ENCODE assay signal across 27 mouse cellular contexts in genomic region chr15:97871055-97872030, GRCm38 (mm10). TPM values are rescaled to one million over a fixed set of nuclear protein-coding genes. Genes with fewer than 3 reads are reported as not detected.
DNase-seq lines count a peak whose midpoint lies in the region; ATAC-seq and TF ChIP-seq lines count a peak whose summit lies in the region.
"Had no signal": no experiment of that assay in that cellular context is flagged by ENCODE, and none has a peak within 500 bp of the region (broad histone marks: within the 10 kb centered on the region; RNA-seq: fewer than 3 reads in every experiment).

No protein-coding gene starts in this region.

- H3K36me3 ChIP-seq in MEL (ENCODE audit: control insufficient read depth in 1 of 2, insufficient read depth in 2 of 2, low read length in 2 of 2), result peaks cover 11% of the 10 kb centered on the region in 2 experiments
- H3K36me3 ChIP-seq in myocyte (ENCODE audit: control insufficient read depth, insufficient read depth), result peaks cover 10% of the 10 kb centered on the region
- H3K36me3 ChIP-seq in kidney, embryonic 15.5 days, result 0 out of 2 replicates have a peak, but pooled peaks cover 10% of the 10 kb centered on the region
- no peaks in the 10 kb centered on the region for H3K36me3 ChIP-seq in midbrain, postnatal 0 days (ENCODE audit: insufficient read depth, low read length)
- H3K36me3 ChIP-seq: forebrain, embryonic 12.5 days; G1E; hindbrain, embryonic 10.5 days; limb, embryonic 10.5 days; limb, embryonic 15.5 days; liver, embryonic 13.5 days; midbrain, embryonic 10.5 days; midbrain, embryonic 15.5 days; neural tube, embryonic 13.5 days had no signal

- TF ChIP-seq POLR2A in MEL (IDR thresholded peaks at IDR 0.05; ENCODE audit: control insufficient read depth in 1 of 2, insufficient read depth in 1 of 2, low read depth in 1 of 2, low read length in 2 of 2, poor library complexity in 1 of 2) (no peak), myocyte (IDR thresholded peaks at IDR 0.05; ENCODE audit: insufficient read length, low read depth) (no peak)

- H3K4me3 ChIP-seq in gastrocnemius, adult 2 months, result no peak overlapping the region
- H3K4me3 ChIP-seq in MEL (ENCODE audit: control insufficient read depth in 1 of 2, insufficient read depth in 1 of 2, low read depth in 2 of 2, low read length in 2 of 2) (no peak overlapping the region), myocyte (no peak overlapping the region)
- H3K4me3 ChIP-seq in kidney, embryonic 15.5 days (replicated peaks), result no peak overlapping the region
- no peak overlapping the region for H3K4me3 ChIP-seq in midbrain, postnatal 0 days (ENCODE audit: low read depth, low read length)
- H3K4me3 ChIP-seq: embryonic facial prominence, embryonic 13.5 days; erythroblast, embryonic 14.5 days; forebrain, embryonic 12.5 days; hindbrain, embryonic 10.5 days; limb, embryonic 10.5 days; limb, embryonic 15.5 days; liver, embryonic 13.5 days; midbrain, embryonic 10.5 days; midbrain, embryonic 15.5 days; neural tube, embryonic 13.5 days had no signal

- intact Hi-C loops in gastrocnemius, adult 2 months (cut with DNase I), result loop anchor here (5.0 kb wide), 1 partner anchor 81 kb away; no protein-coding TSS in a partner anchor
- intact Hi-C loops in gastrocnemius, postnatal 36 days (cut with DNase I), result loop anchor here (5.0 kb wide), 1 partner anchor 81 kb away; no protein-coding TSS in a partner anchor

- no peak for TF ChIP-seq EP300 in MEL (IDR thresholded peaks at IDR 0.05; ENCODE audit: low read depth in 1 of 2, low read length in 2 of 2)

- no peaks in the 10 kb centered on the region for H3K27me3 ChIP-seq in MEL (ENCODE audit: control insufficient read depth in 1 of 2, insufficient read depth in 2 of 2, low read length in 2 of 2)
- H3K27me3 ChIP-seq in myocyte (ENCODE audit: control insufficient read depth, insufficient read depth, insufficient read length), result no peaks in the 10 kb centered on the region
- H3K27me3 ChIP-seq in kidney, embryonic 15.5 days, result no peaks in the 10 kb centered on the region
- no peaks in the 10 kb centered on the region for H3K27me3 ChIP-seq in midbrain, postnatal 0 days (ENCODE audit: insufficient read depth, low read length)
- H3K27me3 ChIP-seq: embryonic facial prominence, embryonic 13.5 days; forebrain, embryonic 12.5 days; limb, embryonic 15.5 days; liver, embryonic 13.5 days; midbrain, embryonic 15.5 days; neural tube, embryonic 13.5 days had no signal

- no peak overlapping the region for H3ac ChIP-seq in myocyte (ENCODE audit: control insufficient read depth, insufficient read length)

- H3K79me2 ChIP-seq in MEL (ENCODE audit: control insufficient read depth, insufficient read depth, low read length, poor library complexity) (no peaks in the 10 kb centered on the region), myocyte (ENCODE audit: control insufficient read depth, insufficient read depth) (no peaks in the 10 kb centered on the region)

- 81% methylated on average over 19 of the region's 19 CpGs for WGBS in kidney, embryonic 15.5 days
- WGBS in midbrain, postnatal 0 days, result 84% methylated on average over 19 of the region's 19 CpGs

- TF ChIP-seq RAD21 in MEL (IDR thresholded peaks at IDR 0.05; ENCODE audit: low read depth, low read length), result no peak

- no peak for ATAC-seq in kidney, embryonic 15.5 days (replicated peaks; ENCODE audit: low FRiP score)
- ATAC-seq in midbrain, postnatal 0 days (ENCODE audit: low FRiP score), result no peak
- ATAC-seq: hindbrain, embryonic 16.5 days; midbrain, embryonic 15.5 days had no signal

- peak overlapping the region; percentile 39 for H3K4me2 ChIP-seq in myocyte (ENCODE audit: low read depth)
- H3K4me2 ChIP-seq in kidney, embryonic 15.5 days, result no peak overlapping the region
- H3K4me2 ChIP-seq in midbrain, postnatal 0 days (ENCODE audit: low read depth, low read length, poor library complexity, severe bottlenecking), result no peak overlapping the region
- H3K4me2 ChIP-seq: embryonic facial prominence, embryonic 13.5 days; forebrain, embryonic 12.5 days; limb, embryonic 15.5 days; liver, embryonic 13.5 days; midbrain, embryonic 15.5 days; neural tube, embryonic 13.5 days had no signal

- peaks cover 7 to 15% of the 10 kb centered on the region in 2 experiments for H3K4me1 ChIP-seq in MEL (ENCODE audit: control insufficient read depth in 1 of 2, insufficient read depth in 2 of 2, low read length in 2 of 2)
- peaks cover 7% of the 10 kb centered on the region; the same call in 1 of the 2 replicates for H3K4me1 ChIP-seq in kidney, embryonic 15.5 days
- no peaks in the 10 kb centered on the region for H3K4me1 ChIP-seq in midbrain, postnatal 0 days (ENCODE audit: insufficient read depth, low read length)
- H3K4me1 ChIP-seq: embryonic facial prominence, embryonic 13.5 days; forebrain, embryonic 12.5 days; limb, embryonic 10.5 days; limb, embryonic 15.5 days; midbrain, embryonic 10.5 days; midbrain, embryonic 15.5 days; neural tube, embryonic 13.5 days had no signal

- no peak for DNase-seq in gastrocnemius, adult 2 months
- no peak for DNase-seq in gastrocnemius, postnatal 36 days
- no peak for DNase-seq in MEL (ENCODE audit: low read depth, low spot score)
- peak; percentile 36 for DNase-seq in fibroblast of lung, adult 2 months (ENCODE audit: low read depth)
- no peak for DNase-seq in midbrain, postnatal 0 days (ENCODE audit: low spot score)
- DNase-seq in c-Kit-positive CD71-positive TER-119-positive erythroid progenitor cells, embryonic 14.5 days (ENCODE audit: low spot score), result no peak
- DNase-seq: cerebellum, adult 11-12 months; cerebellum, adult 9-11 months; heart, postnatal 14 days; kidney, adult 18-20 months; liver, embryonic 13.5 days; lung, adult 2 months; lung, postnatal 10 days had no signal

- no peak for TF ChIP-seq CTCF in gastrocnemius, adult 2 months (IDR thresholded peaks at IDR 0.05)
- TF ChIP-seq CTCF in MEL (IDR thresholded peaks at IDR 0.05 in 2 of 3, conservative IDR thresholded peaks at IDR 0.05 in 1 of 3; ENCODE audit: control insufficient read depth in 1 of 3, insufficient read depth in 1 of 3, low read depth in 2 of 3, low read length in 3 of 3, poor library complexity in 1 of 3, severe bottlenecking in 1 of 3), result no peak
- TF ChIP-seq CTCF in midbrain, postnatal 0 days (IDR thresholded peaks at IDR 0.05), result no peak

- H3K9ac ChIP-seq in MEL (ENCODE audit: control insufficient read depth, low read depth, low read length, poor library complexity, severe bottlenecking), result no peak overlapping the region
- H3K9ac ChIP-seq in kidney, embryonic 15.5 days, result no peak overlapping the region
- no peak overlapping the region for H3K9ac ChIP-seq in midbrain, postnatal 0 days (replicated peaks; ENCODE audit: low read length, poor library complexity, severe bottlenecking)
- H3K9ac ChIP-seq: embryonic facial prominence, embryonic 13.5 days; forebrain, embryonic 12.5 days; limb, embryonic 15.5 days; liver, embryonic 13.5 days; midbrain, embryonic 15.5 days; neural tube, embryonic 13.5 days had no signal

- H3K9me3 ChIP-seq in MEL (replicated peaks; ENCODE audit: insufficient read depth, low read length), result no peaks in the 10 kb centered on the region
- H3K9me3 ChIP-seq in kidney, embryonic 15.5 days (replicated peaks), result no peaks in the 10 kb centered on the region; the same call in 1 of the 2 replicates
- no peaks in the 10 kb centered on the region for H3K9me3 ChIP-seq in midbrain, postnatal 0 days (ENCODE audit: low read length)
- H3K9me3 ChIP-seq: limb, embryonic 10.5 days; limb, embryonic 15.5 days; liver, embryonic 13.5 days; midbrain, embryonic 15.5 days had no signal

- H3K27ac ChIP-seq in gastrocnemius, adult 2 months, result peak overlapping the region; percentile 35; the same call in 1 of the 2 replicates
- no peak overlapping the region for H3K27ac ChIP-seq in MEL (ENCODE audit: control insufficient read depth, low read depth, low read length)
- H3K27ac ChIP-seq in kidney, embryonic 15.5 days, result no peak overlapping the region
- H3K27ac ChIP-seq in midbrain, postnatal 0 days (ENCODE audit: low read depth, low read length), result no peak overlapping the region
- H3K27ac ChIP-seq: embryonic facial prominence, embryonic 13.5 days; forebrain, embryonic 12.5 days; hindbrain, embryonic 10.5 days; limb, embryonic 10.5 days; limb, embryonic 15.5 days; liver, embryonic 13.5 days; macrophage; midbrain, embryonic 10.5 days; midbrain, embryonic 15.5 days; neural tube, embryonic 13.5 days had no signal

TF ChIP-seq in MEL, 35 proteins besides CTCF, POLR2A, EP300 and RAD21:
- TF ChIP-seq MEF2A (IDR thresholded peaks at IDR 0.05; ENCODE audit: extremely low read depth, insufficient replicate concordance, low read depth, low read length, poor library complexity, severe bottlenecking), result no peak
- TF ChIP-seq ZKSCAN1 (IDR thresholded peaks at IDR 0.05; ENCODE audit: low read depth, low read length), result 0 out of 2 replicates have a peak, but pooled peaks have one; percentile 10

TF ChIP-seq in myocyte, 11 proteins besides CTCF, POLR2A, EP300 and RAD21 (continues in another document):
- TF ChIP-seq MYOD1 (IDR thresholded peaks at IDR 0.05; ENCODE audit: control insufficient read depth in 1 of 3, insufficient read length in 2 of 3, low read depth in 2 of 3) (no peak), TCF3 (IDR thresholded peaks at IDR 0.05; ENCODE audit: insufficient read length, low read depth) (no peak), SRF (IDR thresholded peaks at IDR 0.05; ENCODE audit: control insufficient read depth, insufficient read length, low read depth) (no peak), REST (IDR thresholded peaks at IDR 0.05; ENCODE audit: insufficient read depth, insufficient read length) (no peak), USF1 (IDR thresholded peaks at IDR 0.05; ENCODE audit: low read depth) (no peak)

RNA-seq across cellular contexts. Expression of gene Hdac7, which starts 27.0 kb away (rescaled TPM):
- 10 to 100 TPM; 10.2 to 11.6 TPM for total RNA-seq in gastrocnemius, adult 2 months (2021)
- total RNA-seq in gastrocnemius, postnatal 36 days (2021), result 10 to 100 TPM; 10.6 to 11.8 TPM
- 100 and 102 TPM in 2 replicates for total RNA-seq in MEL (2012; rRNA removed)
- polyA plus RNA-seq in MEL (2012; ENCODE audit: insufficient read depth in 1 of 2, insufficient read length in 2 of 2, low read depth in 1 of 2, low replicate concordance in 2 of 2, missing spikeins in 1 of 2) (100 to 1,000 TPM in 1 of 2 experiments, not detected in 1; 389 TPM), myocyte (2012; fragmentation: generic; extraction: Trizol) (17.4 TPM)
- polyA plus RNA-seq in kidney, embryonic 15.5 days (2015; fragmentation: Nextera tagmentation; extraction: Ambion mirVana), result 29.9 and 35.2 TPM in 2 replicates
- 22.4 and 24.2 TPM in 2 replicates for total RNA-seq in midbrain, postnatal 0 days (2014; rRNA removed)
- 28.7 and 29.2 TPM in 2 replicates for polyA plus RNA-seq in midbrain, postnatal 0 days (2015; fragmentation: Nextera tagmentation; extraction: Ambion mirVana)

RNA-seq across cellular contexts. Expression of gene Vdr, which starts 39.1 kb away (rescaled TPM):
- total RNA-seq in gastrocnemius, adult 2 months (2021), result under 1 TPM in 1 of 2 experiments, not detected in 1; 0.14 TPM
- under 1 TPM; 0.13 to 0.15 TPM for total RNA-seq in gastrocnemius, postnatal 36 days (2021)
- total RNA-seq in MEL (2012; rRNA removed), result 0.54 and 0.69 TPM in 2 replicates
- polyA plus RNA-seq in MEL (2012; ENCODE audit: insufficient read depth in 1 of 2, insufficient read length in 2 of 2, low read depth in 1 of 2, low replicate concordance in 2 of 2, missing spikeins in 1 of 2) (1 to 10 TPM in 1 of 2 experiments, not detected in 1; 1.9 TPM), myocyte (2012; fragmentation: generic; extraction: Trizol) (9.8 TPM)
- 6.5 and 7.2 TPM in 2 replicates for polyA plus RNA-seq in kidney, embryonic 15.5 days (2015; fragmentation: Nextera tagmentation; extraction: Ambion mirVana)
- 0.09 and 0.27 TPM in 2 replicates for total RNA-seq in midbrain, postnatal 0 days (2014; rRNA removed)
- 0.12 and 0.22 TPM in 2 replicates for polyA plus RNA-seq in midbrain, postnatal 0 days (2015; fragmentation: Nextera tagmentation; extraction: Ambion mirVana)
- polyA plus RNA-seq: erythroblast, embryonic 14.5 days had no signal
